Mouse (Mus musculus) intestine, embryonic 16.5 days (tissue): ENCODE measurements at regions not wholly inside any gene's neighbourhood (a gene's known extent, or its start where the extent isn't known, plus 50 kb on each side); places are given as distances from the start of the nearest gene placed in this dataset.

Experiments
- ATAC-seq: fragments of 200-750 bp; cut with Nextera tagmentation; 2 replicates; pipeline ENCODE4 v1.8.0; 2017; ENCODE audit warnings: moderate TSS enrichment, moderate library complexity
- H3K27ac ChIP-seq: fragments of 300-500 bp; sonication (generic); 2 replicates; pipeline ENCODE4 v1.5.1; 2014; ENCODE audit warnings: mild to moderate bottlenecking, low read length
- H3K27me3 ChIP-seq: fragments of 300-500 bp; sonication (generic); replicated peaks from 2 replicates; pipeline ENCODE4 v1.6.1; 2014; ENCODE audit warnings: low read length, control low read depth, mixed read lengths; ENCODE audit not compliant: control insufficient read depth, insufficient read depth
- H3K36me3 ChIP-seq: fragments of 300-500 bp; sonication (generic); 2 replicates; pipeline ENCODE4 v1.6.1; 2014; ENCODE audit warnings: low read length, control low read depth; ENCODE audit not compliant: control insufficient read depth, insufficient read depth
- H3K4me1 ChIP-seq: fragments of 300-500 bp; sonication (generic); 2 replicates; pipeline ENCODE4 v1.6.1; 2014; ENCODE audit warnings: low read length, control low read depth, mixed read lengths; ENCODE audit not compliant: control insufficient read depth, insufficient read depth
- H3K4me2 ChIP-seq: fragments of 300-500 bp; sonication (generic); 2 replicates; pipeline ENCODE4 v1.6.1; 2014; ENCODE audit warnings: low read depth, low read length, control low read depth
- H3K4me3 ChIP-seq: fragments of 300-500 bp; sonication (generic); 2 replicates; pipeline ENCODE4 v1.5.1; 2014; ENCODE audit warnings: mild to moderate bottlenecking, low read length
- H3K9ac ChIP-seq: fragments of 300-500 bp; sonication (generic); 2 replicates; pipeline ENCODE4 v1.6.1; 2014; ENCODE audit warnings: low read depth, low read length
- H3K9me3 ChIP-seq: fragments of 300-500 bp; sonication (generic); 2 replicates; pipeline ENCODE4 v1.6.1; 2016; ENCODE audit warnings: low read length, control low read depth; ENCODE audit not compliant: control insufficient read depth
- WGBS: fragments of 180-500 bp; shearing (Covaris S2); extraction: QIAGEN DNeasy Blood & Tissue Kit; methylation state at CpG from one replicate; pipeline ENCODE4 v1.1.7; 2014; 5-methylcytosine and 5-hydroxymethylcytosine counted together

- Histone ChIP-seq H3K4me3 (no peak overlapping the region), H3K27ac (no peak overlapping the region), H3K27me3 (no peaks in the 10 kb centered on the region), H3K9ac (no peak overlapping the region), H3K4me2 (no peak overlapping the region), H3K36me3 (no peaks in the 10 kb centered on the region), H3K9me3 (no peaks in the 10 kb centered on the region), H3K4me1 (no peaks in the 10 kb centered on the region)
- WGBS = 72% methylated on average over 6 of the region's 6 CpGs
- no peak for ATAC-seq
These were observed 317.3 kb upstream of the Hnrnpa3 start for GRCm38 (mm10) chr2:75341726-75342280.

- H3K36me3 ChIP-seq = no peaks in the 10 kb centered on the region
- H3K4me3 ChIP-seq = no peak overlapping the region
- no peak for ATAC-seq
- no peak overlapping the region for H3K27ac ChIP-seq
- no peak overlapping the region for H3K4me2 ChIP-seq
- H3K9ac ChIP-seq = no peak overlapping the region
- WGBS = 69% methylated on average over 3 of the region's 3 CpGs
- H3K27me3 ChIP-seq = no peaks in the 10 kb centered on the region
- H3K4me1 ChIP-seq = no peaks in the 10 kb centered on the region
- H3K9me3 ChIP-seq = no peaks in the 10 kb centered on the region
These were observed 308.2 kb upstream of the Hnrnpa3 start for GRCm38 (mm10) chr2:75350902-75351301.

- Histone ChIP-seq H3K27me3 (no peaks in the 10 kb centered on the region), H3K4me2 (no peak overlapping the region)
These were observed 307.1 kb upstream of the Hnrnpa3 start for GRCm38 (mm10) chr2:75351965-75352364.

GRCm38 (mm10) chr2:75352564-75352963, 306.5 kb upstream of the Hnrnpa3 start:
- H3K9me3 ChIP-seq = no peaks in the 10 kb centered on the region
- H3K4me1 ChIP-seq = no peaks in the 10 kb centered on the region
- no peak overlapping the region for H3K4me2 ChIP-seq
- H3K36me3 ChIP-seq = no peaks in the 10 kb centered on the region
- no peaks in the 10 kb centered on the region for H3K27me3 ChIP-seq
- no peak overlapping the region for H3K27ac ChIP-seq
- H3K9ac ChIP-seq = no peak overlapping the region
- ATAC-seq = no peak
- 90% methylated on average over 4 of the region's 4 CpGs for WGBS
- H3K4me3 ChIP-seq = no peak overlapping the region

More at GRCm38 (mm10) chr2:75351965-75352364, 307.1 kb upstream of the Hnrnpa3 start:
- no peaks in the 10 kb centered on the region for H3K9me3 ChIP-seq
- H3K9ac ChIP-seq = no peak overlapping the region
- no peak overlapping the region for H3K4me3 ChIP-seq
- 88% methylated on average over 5 of the region's 5 CpGs for WGBS
- no peaks in the 10 kb centered on the region for H3K4me1 ChIP-seq
- no peak overlapping the region for H3K27ac ChIP-seq
- H3K36me3 ChIP-seq = no peaks in the 10 kb centered on the region
- ATAC-seq = no peak

GRCm38 (mm10) chr2:75356691-75357375, 302.2 kb upstream of the Hnrnpa3 start:
- H3K27ac ChIP-seq = no peak overlapping the region
- ATAC-seq = no peak
- H3K9ac ChIP-seq = no peak overlapping the region

GRCm38 (mm10) chr2:75357516-75357915, 301.5 kb upstream of the Hnrnpa3 start:
- no peak for ATAC-seq
- 72% methylated on average over 2 of the region's 2 CpGs for WGBS

More at GRCm38 (mm10) chr2:75356691-75357375, 302.2 kb upstream of the Hnrnpa3 start:
- H3K4me3 ChIP-seq = no peak overlapping the region
- no peak overlapping the region for H3K4me2 ChIP-seq
- H3K9me3 ChIP-seq = no peaks in the 10 kb centered on the region
- H3K36me3 ChIP-seq = no peaks in the 10 kb centered on the region
- 64% methylated on average over 8 of the region's 8 CpGs for WGBS
- H3K4me1 ChIP-seq = no peaks in the 10 kb centered on the region
- H3K27me3 ChIP-seq = no peaks in the 10 kb centered on the region

GRCm38 (mm10) chr2:75360936-75361335, 298.1 kb upstream of the Hnrnpa3 start:
- no peak overlapping the region for H3K27ac ChIP-seq
- no peak overlapping the region for H3K4me2 ChIP-seq
- H3K9me3 ChIP-seq = no peaks in the 10 kb centered on the region
- no peak overlapping the region for H3K4me3 ChIP-seq
- no peak overlapping the region for H3K9ac ChIP-seq
- no peak for ATAC-seq
- 72% methylated on average over 3 of the region's 3 CpGs for WGBS
- no peaks in the 10 kb centered on the region for H3K36me3 ChIP-seq
- H3K27me3 ChIP-seq = no peaks in the 10 kb centered on the region
- H3K4me1 ChIP-seq = no peaks in the 10 kb centered on the region

More at GRCm38 (mm10) chr2:75357516-75357915, 301.5 kb upstream of the Hnrnpa3 start:
- H3K4me1 ChIP-seq = no peaks in the 10 kb centered on the region
- H3K4me3 ChIP-seq = no peak overlapping the region
- no peaks in the 10 kb centered on the region for H3K36me3 ChIP-seq
- no peak overlapping the region for H3K27ac ChIP-seq
- H3K27me3 ChIP-seq = no peaks in the 10 kb centered on the region
- no peak overlapping the region for H3K4me2 ChIP-seq
- no peak overlapping the region for H3K9ac ChIP-seq
- H3K9me3 ChIP-seq = no peaks in the 10 kb centered on the region

GRCm38 (mm10) chr2:75376666-75377065, 282.4 kb upstream of the Hnrnpa3 start:
- WGBS = 68% methylated on average over 5 of the region's 5 CpGs
- Histone ChIP-seq H3K9me3 (no peaks in the 10 kb centered on the region), H3K9ac (no peak overlapping the region), H3K4me1 (no peaks in the 10 kb centered on the region), H3K4me3 (no peak overlapping the region), H3K36me3 (no peaks in the 10 kb centered on the region), H3K27me3 (no peaks in the 10 kb centered on the region), H3K27ac (no peak overlapping the region), H3K4me2 (no peak overlapping the region)
- no peak for ATAC-seq

- 55% methylated on average over 7 of the region's 7 CpGs for WGBS
These were observed 273.4 kb upstream of the Hnrnpa3 start for GRCm38 (mm10) chr2:75385551-75386263.

More at GRCm38 (mm10) chr2:75385551-75386263, 273.4 kb upstream of the Hnrnpa3 start:
- Histone ChIP-seq H3K9ac (no peak overlapping the region), H3K4me3 (no peak overlapping the region), H3K27ac (no peak overlapping the region), H3K27me3 (no peaks in the 10 kb centered on the region), H3K4me2 (no peak overlapping the region), H3K4me1 (no peaks in the 10 kb centered on the region), H3K36me3 (no peaks in the 10 kb centered on the region), H3K9me3 (no peaks in the 10 kb centered on the region)
- no peak for ATAC-seq
